Mouse (Mus musculus) cerebellum, postnatal 4 days (tissue): ENCODE measurements at regions not wholly inside any gene's neighbourhood (a gene's known extent, or its start where the extent isn't known, plus 50 kb on each side); places are given as distances from the start of the nearest gene placed in this dataset.
A peak's percentile ranks its signal among the peaks of the same experiment; 100 is the strongest.

Experiments
- DNase-seq, 2 experiments: peaks; one replicate each; pipeline ENCODE4 v3.0.0; 2022; ENCODE audit warnings: low spot score in 2 of 2, mixed read lengths in 1 of 2

DNA sequence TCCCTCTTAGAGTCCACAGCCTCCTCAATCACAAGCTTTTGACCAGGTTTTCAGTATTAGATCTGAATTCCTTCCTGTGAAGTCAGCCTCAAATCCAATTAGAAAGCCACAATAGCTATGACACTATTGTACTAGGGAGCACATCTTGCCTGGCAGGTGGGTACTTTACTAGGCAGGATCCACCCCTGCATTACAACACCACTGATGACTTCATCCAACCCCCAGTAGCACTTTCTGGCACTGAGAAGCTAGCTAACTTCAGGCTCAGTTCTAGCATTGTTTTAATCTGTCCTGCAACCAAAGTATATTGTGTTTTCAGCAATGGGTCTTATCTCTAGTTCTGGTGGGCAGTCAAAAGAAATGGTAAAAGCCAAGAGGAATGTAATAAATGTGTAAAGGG lies 64.2 kb upstream of the Cd93 start:
- no peak for DNase-seq

DNA sequence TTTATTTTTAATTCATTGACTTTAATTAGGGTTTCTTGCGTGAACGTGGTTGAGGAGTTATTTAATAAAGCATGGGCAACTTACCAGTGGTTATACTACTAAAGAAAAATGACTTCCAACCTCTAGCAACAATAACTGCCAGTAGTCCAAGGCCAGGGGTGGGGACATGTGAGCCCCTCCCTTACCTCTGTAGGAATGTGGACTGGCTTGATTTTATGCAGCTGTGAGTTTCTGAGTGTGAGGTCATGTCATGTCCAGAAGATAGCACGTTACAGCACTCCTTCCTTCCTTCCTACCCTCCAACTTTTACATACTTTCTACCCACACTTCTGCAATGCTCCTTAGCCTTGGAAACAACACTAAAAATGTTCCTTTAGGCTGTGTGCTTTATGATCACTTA lies 63.6 kb upstream of the Cd93 start:
- no peak for DNase-seq

DNA sequence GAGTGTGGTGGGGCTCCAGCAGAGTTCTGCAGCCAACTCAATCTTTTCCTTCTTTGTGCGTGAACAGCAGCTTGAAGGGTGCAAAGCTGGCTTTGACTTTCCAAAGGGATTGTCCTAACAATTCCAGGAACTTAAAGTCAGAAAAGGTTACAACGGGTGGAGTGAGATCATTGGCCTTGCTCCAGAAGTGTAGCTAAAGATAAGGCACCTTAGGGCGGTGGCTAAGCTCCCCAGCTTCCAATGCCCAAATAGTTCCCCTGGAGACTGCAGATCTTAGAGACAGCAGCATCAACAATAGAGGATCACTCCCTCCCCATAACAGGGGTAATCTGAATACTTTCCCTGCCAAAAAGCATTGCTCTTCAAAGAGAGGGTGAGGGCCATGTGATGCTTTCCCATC lies 62.3 kb upstream of the Cd93 start:
- DNase-seq: no peak

DNA sequence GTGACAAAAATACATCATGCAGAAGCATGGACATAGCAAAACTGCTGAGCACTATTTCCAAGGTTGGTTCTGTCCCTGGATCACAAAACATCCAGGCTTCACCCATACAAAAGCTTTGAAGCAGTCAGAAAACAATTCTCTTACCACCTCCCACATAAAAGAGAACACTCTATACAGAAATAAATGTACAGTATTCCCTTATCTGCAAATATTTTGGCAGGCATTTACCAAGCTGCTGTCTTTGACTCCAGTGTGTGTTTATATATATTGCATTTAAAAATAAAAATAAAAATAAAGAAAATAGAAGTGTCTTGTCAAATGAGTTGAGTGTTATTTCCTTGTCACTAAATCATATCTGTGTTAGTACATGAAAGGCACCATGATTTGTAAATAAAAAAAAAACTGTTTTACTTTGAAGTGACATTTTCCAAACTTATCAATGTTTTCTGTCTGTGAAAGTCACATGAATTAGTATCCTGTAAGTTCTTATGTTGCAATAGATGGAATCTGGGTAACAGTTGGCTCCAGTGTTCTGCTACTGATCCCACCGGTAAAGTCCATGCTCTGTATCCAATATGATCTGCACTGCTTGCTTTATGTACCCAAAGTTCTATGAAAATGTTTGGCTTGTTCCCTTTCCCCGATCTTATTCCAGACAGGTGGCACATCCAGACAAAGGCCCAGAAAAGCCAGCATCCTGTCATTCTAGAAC lies 59.9 kb upstream of the Cd93 start:
- DNase-seq: no peak

DNA sequence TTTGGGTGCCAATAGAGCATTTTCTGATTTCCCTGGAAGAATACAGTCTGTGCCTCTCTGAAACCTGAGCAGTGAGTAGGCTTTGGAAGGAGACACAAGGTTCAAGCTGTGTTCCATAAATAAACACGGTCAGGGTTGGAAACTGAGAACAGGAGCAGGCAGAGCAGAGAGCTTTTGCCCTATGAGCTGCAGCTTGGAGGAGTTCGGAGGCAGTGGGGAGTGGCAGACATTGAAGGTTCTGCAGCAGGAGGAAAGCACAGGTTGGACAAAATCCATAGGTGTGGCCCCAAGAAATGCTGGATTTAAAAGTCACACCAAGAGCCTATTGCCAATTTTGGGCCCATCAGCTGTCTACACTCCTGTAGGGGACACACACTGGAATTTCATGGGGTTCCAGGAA lies 59.0 kb upstream of the Cd93 start:
- no peak for DNase-seq

DNA sequence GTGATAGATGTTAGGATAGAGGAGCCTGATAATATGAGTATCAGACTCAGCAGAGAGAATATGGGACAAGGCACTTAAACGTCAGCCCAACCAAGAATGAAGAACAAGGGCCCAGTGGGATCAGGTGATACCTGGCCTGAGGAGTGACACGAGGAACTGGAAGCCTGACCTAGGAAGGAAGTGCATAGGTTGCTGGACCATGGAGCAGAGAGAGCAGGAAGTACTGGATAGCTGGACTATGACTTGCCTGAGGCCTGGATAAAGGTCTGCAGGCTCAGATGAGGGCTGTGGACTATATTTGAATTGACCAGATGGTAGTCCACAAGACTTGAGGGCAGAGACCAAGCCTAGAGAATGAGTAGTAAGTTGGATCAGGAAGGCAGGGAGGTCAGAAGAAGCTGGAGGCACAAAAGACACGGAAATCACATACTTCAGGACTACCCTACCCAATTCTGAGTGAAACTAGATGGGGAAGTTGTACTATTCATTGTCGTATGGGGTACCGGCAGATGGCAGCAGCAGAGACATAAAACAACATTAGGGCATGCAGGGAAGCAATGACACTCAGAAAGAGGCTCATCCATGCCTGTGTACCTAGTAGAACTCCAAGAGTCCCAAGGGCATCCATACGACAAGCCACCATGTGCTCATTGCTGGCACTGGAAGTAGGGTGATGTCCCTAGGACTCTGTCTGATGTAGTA lies 57.0 kb upstream of the Cd93 start:
- no peak for DNase-seq

DNA sequence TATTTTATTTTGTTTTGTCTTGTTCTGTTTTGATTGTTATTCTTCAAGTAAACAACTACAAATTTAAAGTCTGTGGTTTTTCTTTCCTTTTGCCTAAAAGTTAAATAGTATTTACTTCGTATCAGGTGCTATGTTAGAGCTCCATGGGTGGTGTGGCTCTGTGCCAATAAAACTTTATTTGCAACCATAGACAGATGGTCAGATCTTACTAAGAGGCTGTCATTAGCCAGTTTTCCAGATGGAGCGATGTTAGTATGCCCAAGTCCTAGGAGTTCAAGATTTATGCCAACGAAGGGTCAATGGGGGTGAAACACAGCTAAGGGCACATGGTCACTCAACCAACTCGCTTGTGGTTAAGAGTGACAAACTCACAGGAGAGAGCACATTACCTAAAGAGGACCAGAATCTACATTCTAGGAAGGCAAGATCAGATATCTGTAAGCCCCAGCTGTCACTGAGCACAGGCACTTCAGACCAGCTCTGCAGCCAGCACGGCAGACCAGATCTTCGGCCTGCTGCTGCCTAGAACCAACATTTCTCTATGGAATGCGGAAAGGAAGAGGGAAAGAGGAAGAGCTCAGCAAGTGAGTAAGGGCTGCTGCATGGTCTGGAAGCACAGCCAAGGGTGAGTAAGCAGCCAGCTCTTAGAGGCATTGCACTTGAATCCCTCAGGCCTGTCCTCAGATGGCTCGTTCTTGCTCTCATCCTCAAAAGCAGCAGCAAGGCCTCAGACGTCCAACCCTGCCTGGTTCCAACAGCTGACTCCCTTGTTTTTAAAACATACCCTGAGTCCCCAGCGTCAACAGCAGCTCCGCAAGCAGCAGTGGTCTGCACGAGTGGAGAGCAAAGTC lies 54.3 kb upstream of the Cd93 start:
- peak in 1 of 2 experiments; percentile 10 for DNase-seq

DNA sequence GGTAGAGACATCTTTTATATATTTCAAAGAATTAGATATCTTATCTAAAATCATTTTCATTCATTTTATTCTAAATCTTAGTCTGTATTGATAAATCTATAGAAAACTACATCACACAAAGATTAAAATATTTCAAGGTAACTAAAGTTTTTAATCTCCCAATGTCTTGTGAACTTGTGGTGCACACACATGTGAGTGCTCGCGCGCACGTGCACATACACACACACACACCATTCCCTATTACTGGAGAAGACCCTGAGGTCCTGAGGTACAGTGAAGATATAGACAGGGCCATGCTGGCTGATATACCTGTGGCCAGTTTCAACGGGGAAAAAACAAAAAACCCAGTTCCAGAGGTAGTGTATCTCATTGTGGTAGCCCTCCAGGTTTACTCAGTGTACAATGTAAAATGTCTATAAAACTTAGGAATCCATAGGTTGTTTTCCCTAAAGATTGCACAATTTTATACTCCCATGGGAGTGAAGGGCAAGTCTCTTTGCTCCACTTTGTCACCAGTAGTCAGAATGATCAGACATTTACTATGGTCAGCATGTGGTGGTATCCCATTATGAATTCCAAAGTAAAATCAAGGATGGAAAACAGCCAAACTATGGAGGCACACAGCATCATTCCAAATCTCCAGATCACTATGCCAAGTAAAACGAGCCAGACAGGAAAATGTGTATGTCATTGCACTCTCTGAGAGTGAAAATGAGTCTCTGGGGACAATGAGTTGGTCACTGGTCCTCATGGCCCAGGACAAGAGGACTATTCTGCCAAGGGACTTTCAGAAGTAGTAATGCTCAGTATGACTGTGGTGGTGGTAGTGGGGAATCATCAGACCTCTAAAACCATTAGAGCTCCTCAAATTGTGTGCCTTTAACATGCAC lies 53.0 kb upstream of the Cd93 start:
- no peak for DNase-seq

DNA sequence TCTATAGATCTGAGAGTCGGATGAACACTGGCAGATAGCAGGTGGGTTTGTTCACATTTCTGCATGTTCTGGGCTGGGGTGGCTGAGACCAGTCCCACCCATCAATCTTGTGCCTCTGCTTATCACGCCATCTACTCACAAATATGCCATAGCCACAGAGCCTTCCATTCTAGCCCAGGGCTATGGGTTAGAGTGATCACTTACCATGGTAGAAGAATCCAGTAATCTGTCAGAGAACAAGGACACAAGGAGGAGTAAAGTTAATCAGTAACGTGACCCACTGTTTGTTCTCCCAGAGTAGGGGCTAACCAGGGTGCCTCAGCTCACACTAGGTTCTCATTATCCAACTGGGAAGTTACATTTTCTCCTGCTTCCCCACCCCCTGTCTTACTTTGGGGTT lies 52.1 kb upstream of the Cd93 start:
- no peak for DNase-seq

DNA sequence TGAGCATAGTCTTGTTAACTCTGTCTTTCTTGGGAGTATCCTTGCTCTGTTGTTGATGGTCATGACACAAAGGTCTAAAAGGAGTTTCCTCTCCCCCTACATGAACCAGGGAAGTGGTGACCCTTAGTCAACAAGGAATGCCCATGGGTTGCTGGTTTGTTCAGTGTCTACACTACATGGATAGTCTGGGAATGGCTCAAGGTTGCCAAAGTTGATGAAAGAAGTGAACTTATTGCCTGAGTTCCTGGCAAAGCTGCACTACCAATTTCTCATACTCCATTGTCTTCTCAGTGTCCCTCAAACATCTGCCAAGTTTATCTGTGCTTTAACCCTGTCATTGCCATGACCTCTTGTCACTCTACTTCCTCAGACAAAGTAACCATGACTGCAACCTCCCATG lies 49.9 kb upstream of the Cd93 start:
- no peak for DNase-seq
